Mouse (Mus musculus): ENCODE data around the gene Cox14.

DNA sequence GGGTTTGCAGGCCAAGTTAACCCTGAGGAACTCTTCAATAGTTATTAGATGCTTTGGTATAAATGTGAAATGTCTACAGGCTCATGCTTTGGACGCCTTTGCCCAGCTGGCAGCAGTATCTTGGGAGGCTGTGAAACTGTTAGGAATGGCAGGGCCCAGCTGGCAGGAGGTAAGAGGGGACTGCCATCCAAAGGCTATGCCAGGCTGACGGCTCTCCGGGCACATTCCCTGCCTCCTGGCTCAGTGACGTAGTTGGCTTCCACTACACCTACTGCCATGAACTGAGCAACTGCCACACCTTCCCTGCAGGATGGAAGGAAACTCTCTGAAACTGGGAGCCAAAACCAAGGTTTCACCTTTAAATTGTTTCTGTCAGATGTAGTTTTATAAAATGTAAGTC, 14.8 kb downstream of the Cox14 start:
- TF ChIP-seq CTCF (IDR thresholded peaks at IDR 0.05; ENCODE audit: insufficient read depth, low read depth, low read length) (no peak), POLR2A (IDR thresholded peaks at IDR 0.05; ENCODE audit: insufficient read depth, low read depth, low read length) (no peak)

All from olfactory bulb, adult 2 months (tissue).